Mouse (Mus musculus) embryo, embryonic 11.5 days (tissue): ENCODE data around the gene Fam57a.
A peak's percentile ranks its signal among the peaks of the same experiment; 100 is the strongest.

Experiments
- DNase-seq: peaks from one replicate; pipeline ENCODE4 v3.0.0-alpha.2; 2012; ENCODE audit warnings: low read depth, low spot score

The Fam57a gene

GRCm38 (mm10) chr11:76243811-76244546 is 64.5 kb downstream of the Fam57a start:
- no peak for DNase-seq

- DNase-seq = no peak
Measured at GRCm38 (mm10) chr11:76246439-76246838, 67.0 kb downstream of the Fam57a start.

GRCm38 (mm10) chr11:76247239-76247638 is 67.8 kb downstream of the Fam57a start:
- no peak for DNase-seq

GRCm38 (mm10) chr11:76252036-76252435 is 72.6 kb downstream of the Fam57a start:
- DNase-seq = no peak

- peak; percentile 64 for DNase-seq
Measured at GRCm38 (mm10) chr11:76253145-76253917, 73.9 kb downstream of the Fam57a start.

GRCm38 (mm10) chr11:76253918-76254264 is 74.4 kb downstream of the Fam57a start:
- no peak for DNase-seq

GRCm38 (mm10) chr11:76255431-76256001 is 76.0 kb downstream of the Fam57a start:
- DNase-seq = no peak

- DNase-seq = no peak
Measured at GRCm38 (mm10) chr11:76256129-76256528, 76.7 kb downstream of the Fam57a start.

GRCm38 (mm10) chr11:76257386-76257785 is 77.9 kb downstream of the Fam57a start:
- no peak for DNase-seq

GRCm38 (mm10) chr11:76258511-76258910 is 79.0 kb downstream of the Fam57a start:
- DNase-seq = no peak

- no peak for DNase-seq
Measured at GRCm38 (mm10) chr11:76260208-76261050, 81.0 kb downstream of the Fam57a start.

- no peak for DNase-seq
Measured at GRCm38 (mm10) chr11:76261224-76261623, 81.8 kb downstream of the Fam57a start.

- DNase-seq = no peak
Measured at GRCm38 (mm10) chr11:76262611-76263351, 83.3 kb downstream of the Fam57a start.
